Mouse (Mus musculus): ENCODE measurements around the gene Znrf2. TPM values are rescaled to one million over a fixed set of nuclear protein-coding genes. Genes with fewer than 3 reads are reported as not detected.

Gene Znrf2
- total RNA-seq, 2 experiments from 2014 or later, result 10.9 to 11.0 TPM

- peak in 1 of 2 experiments; percentile 18 for DNase-seq (ENCODE audit: low spot score in 2 of 2)
These were observed 89.6 kb downstream of the Znrf2 start for GRCm38 (mm10) chr6:54906053-54907040.

- DNase-seq (ENCODE audit: low spot score in 2 of 2), result no peak
These were observed 98.3 kb downstream of the Znrf2 start for GRCm38 (mm10) chr6:54914977-54915376.

- DNase-seq (ENCODE audit: low spot score in 2 of 2), result no peak
These were observed 99.4 kb downstream of the Znrf2 start for GRCm38 (mm10) chr6:54916163-54916562.

- no peak for DNase-seq (ENCODE audit: low spot score in 2 of 2)
These were observed 100.2 kb downstream of the Znrf2 start for GRCm38 (mm10) chr6:54916941-54917340.

GRCm38 (mm10) chr6:54917523-54917922, 100.8 kb downstream of the Znrf2 start:
- DNase-seq (ENCODE audit: low spot score in 2 of 2), result peak in 1 of 2 experiments; percentile 41

- no peak for DNase-seq (ENCODE audit: low spot score in 2 of 2)
These were observed 101.8 kb downstream of the Znrf2 start for GRCm38 (mm10) chr6:54918521-54918920.

- no peak for DNase-seq (ENCODE audit: low spot score in 2 of 2)
These were observed 107.8 kb downstream of the Znrf2 start for GRCm38 (mm10) chr6:54924538-54924937.

GRCm38 (mm10) chr6:54925736-54926440, 109.2 kb downstream of the Znrf2 start:
- DNase-seq (ENCODE audit: low spot score in 2 of 2), result no peak

GRCm38 (mm10) chr6:54926899-54927298, 110.2 kb downstream of the Znrf2 start:
- DNase-seq (ENCODE audit: low spot score in 2 of 2), result no peak

GRCm38 (mm10) chr6:54927946-54928345, 111.2 kb downstream of the Znrf2 start:
- DNase-seq (ENCODE audit: low spot score in 2 of 2), result no peak

- no peak for DNase-seq (ENCODE audit: low spot score in 2 of 2)
These were observed 114.9 kb downstream of the Znrf2 start for GRCm38 (mm10) chr6:54931641-54932040.

GRCm38 (mm10) chr6:54932526-54932925, 115.8 kb downstream of the Znrf2 start:
- no peak for DNase-seq (ENCODE audit: low spot score in 2 of 2)

- DNase-seq (ENCODE audit: low spot score in 2 of 2), result no peak
These were observed 116.5 kb downstream of the Znrf2 start for GRCm38 (mm10) chr6:54933216-54933615.

- no peak for DNase-seq (ENCODE audit: low spot score in 2 of 2)
These were observed 117.2 kb downstream of the Znrf2 start for GRCm38 (mm10) chr6:54933866-54934265.

GRCm38 (mm10) chr6:54934313-54934712, 117.6 kb downstream of the Znrf2 start:
- DNase-seq (ENCODE audit: low spot score in 2 of 2), result no peak

- DNase-seq (ENCODE audit: low spot score in 2 of 2), result no peak
These were observed 118.2 kb downstream of the Znrf2 start for GRCm38 (mm10) chr6:54934930-54935329.

GRCm38 (mm10) chr6:54936496-54936895, 119.8 kb downstream of the Znrf2 start:
- DNase-seq (ENCODE audit: low spot score in 2 of 2), result no peak

- no peak for DNase-seq (ENCODE audit: low spot score in 2 of 2)
These were observed 122.9 kb downstream of the Znrf2 start for GRCm38 (mm10) chr6:54939631-54940030.

GRCm38 (mm10) chr6:54940126-54940525, 123.4 kb downstream of the Znrf2 start:
- DNase-seq (ENCODE audit: low spot score in 2 of 2), result no peak

- DNase-seq (ENCODE audit: low spot score in 2 of 2), result no peak
These were observed 124.4 kb downstream of the Znrf2 start for GRCm38 (mm10) chr6:54941149-54941548.
